Mouse (Mus musculus) kidney, postnatal 10 days (tissue): ENCODE data around the gene Slc35g2.

Experiments used
- DNase-seq: peaks from one replicate; pipeline ENCODE4 v3.0.0; 2021; ENCODE audit warnings: mixed read lengths

The Slc35g2 gene

GRCm38 (mm10) chr9:100570626-100571233, at the start of gene Slc35g2:
Slc35g2 (minus strand) TSS chr9:100571090.
- DNase-seq: peak; percentile 64

GRCm38 (mm10) chr9:100616947-100617346, 46.1 kb upstream of the Slc35g2 start:
- peak; percentile 67 for DNase-seq

GRCm38 (mm10) chr9:100613501-100614071, 42.7 kb upstream of the Slc35g2 start:
- DNase-seq: no peak

GRCm38 (mm10) chr9:100605985-100606554, 35.2 kb upstream of the Slc35g2 start:
- DNase-seq: no peak

GRCm38 (mm10) chr9:100605522-100605921, 34.6 kb upstream of the Slc35g2 start:
- no peak for DNase-seq

- no peak for DNase-seq
Measured at GRCm38 (mm10) chr9:100603156-100603555, 32.3 kb upstream of the Slc35g2 start.

- DNase-seq: no peak
Measured at GRCm38 (mm10) chr9:100602130-100602529, 31.2 kb upstream of the Slc35g2 start.

- DNase-seq: no peak
Measured at GRCm38 (mm10) chr9:100599761-100600328, 29.0 kb upstream of the Slc35g2 start.

- no peak for DNase-seq
Measured at GRCm38 (mm10) chr9:100597546-100597945, 26.7 kb upstream of the Slc35g2 start, which contains the start of gene Stag1. Stag1 (plus strand) TSS chr9:100597798.

GRCm38 (mm10) chr9:100596317-100596716, 25.4 kb upstream of the Slc35g2 start:
- no peak for DNase-seq

- no peak for DNase-seq
Measured at GRCm38 (mm10) chr9:100590462-100590861, 19.6 kb upstream of the Slc35g2 start.

- no peak for DNase-seq
Measured at GRCm38 (mm10) chr9:100584031-100584430, 13.1 kb upstream of the Slc35g2 start.

GRCm38 (mm10) chr9:100582883-100583575, 12.1 kb upstream of the Slc35g2 start:
- DNase-seq: peak; percentile 26

- DNase-seq: peak; percentile 84
Measured at GRCm38 (mm10) chr9:100581543-100582492, 10.9 kb upstream of the Slc35g2 start.

- DNase-seq: no peak
Measured at GRCm38 (mm10) chr9:100580196-100580740, 9.4 kb upstream of the Slc35g2 start.

- DNase-seq: no peak
Measured at GRCm38 (mm10) chr9:100573942-100574341, 3.1 kb upstream of the Slc35g2 start.

- no peak for DNase-seq
Measured at GRCm38 (mm10) chr9:100573300-100573699, 2.4 kb upstream of the Slc35g2 start.

- DNase-seq: no peak
Measured at GRCm38 (mm10) chr9:100571511-100571910, 621 bp upstream of the Slc35g2 start.

GRCm38 (mm10) chr9:100569798-100570625, 878 bp downstream of the Slc35g2 start:
- peak; percentile 66 for DNase-seq

GRCm38 (mm10) chr9:100560251-100560890, 10.5 kb downstream of the Slc35g2 start:
- DNase-seq: no peak
